Mouse (Mus musculus) 416B (cell line): Measurements from ENCODE around the gene Cyp11a1.

ENCODE experiments used
- DNase-seq: peaks from one replicate; pipeline ENCODE4 v3.0.0; 2011; ENCODE audit warnings: low read depth

The Cyp11a1 gene

DNA sequence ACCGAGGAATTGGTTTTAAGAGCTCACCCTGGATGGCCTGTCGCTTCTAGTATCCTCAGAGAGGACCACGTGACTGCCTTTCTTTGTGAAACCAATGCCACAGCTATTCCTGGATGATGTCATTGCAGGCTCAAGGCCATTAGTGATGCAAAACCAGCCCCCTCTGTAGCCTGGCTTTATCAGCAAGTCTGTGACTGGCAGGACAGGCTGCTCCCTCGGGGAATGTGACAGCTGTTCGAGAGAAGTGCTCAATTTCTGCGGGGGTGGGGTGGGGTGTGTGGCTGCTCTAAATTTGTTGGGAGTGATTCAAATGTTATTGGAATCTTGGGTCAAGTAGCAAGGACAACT lies 2.8 kb downstream of the Cyp11a1 start:
- DNase-seq = peak; percentile 88

DNA sequence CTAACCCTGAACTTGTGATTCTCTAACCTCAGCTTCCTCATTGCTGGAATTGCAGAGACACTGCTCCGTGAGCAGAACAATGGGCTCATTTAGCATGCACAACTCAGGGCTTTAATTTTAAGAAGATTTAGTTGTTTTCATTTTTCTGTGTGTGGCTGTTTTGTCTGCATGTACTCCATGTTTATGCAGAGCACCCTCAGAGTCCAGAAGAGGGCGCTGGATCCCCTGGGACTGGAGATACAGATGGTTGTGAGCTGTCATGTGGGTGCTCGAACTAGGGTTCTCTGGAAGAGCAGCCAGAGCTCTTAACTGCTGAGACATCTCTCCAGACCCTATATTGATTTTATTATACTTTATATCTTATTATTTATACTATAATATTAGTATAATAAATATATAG lies 3.4 kb downstream of the Cyp11a1 start:
- DNase-seq = peak; percentile 54

DNA sequence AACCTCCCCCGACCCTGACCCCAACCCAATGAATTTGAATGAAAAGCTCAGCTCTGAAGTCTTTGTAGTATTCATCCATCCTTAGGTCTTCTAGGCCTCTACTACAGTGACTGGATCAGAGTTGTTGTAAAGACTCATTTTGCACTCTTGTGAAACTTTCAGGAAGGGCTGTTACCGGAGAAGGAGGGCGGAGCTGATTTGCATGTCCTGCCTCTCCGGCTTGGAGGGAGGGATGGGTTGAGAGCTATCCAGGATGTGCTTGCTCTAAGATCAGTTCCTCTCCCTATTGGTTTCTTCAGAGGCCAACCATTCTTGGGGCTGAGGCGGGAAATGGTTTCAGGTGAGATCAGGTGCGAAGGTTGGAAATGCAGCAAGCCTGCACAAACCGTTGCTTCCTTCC lies 4.8 kb downstream of the Cyp11a1 start:
- peak; percentile 89 for DNase-seq

DNA sequence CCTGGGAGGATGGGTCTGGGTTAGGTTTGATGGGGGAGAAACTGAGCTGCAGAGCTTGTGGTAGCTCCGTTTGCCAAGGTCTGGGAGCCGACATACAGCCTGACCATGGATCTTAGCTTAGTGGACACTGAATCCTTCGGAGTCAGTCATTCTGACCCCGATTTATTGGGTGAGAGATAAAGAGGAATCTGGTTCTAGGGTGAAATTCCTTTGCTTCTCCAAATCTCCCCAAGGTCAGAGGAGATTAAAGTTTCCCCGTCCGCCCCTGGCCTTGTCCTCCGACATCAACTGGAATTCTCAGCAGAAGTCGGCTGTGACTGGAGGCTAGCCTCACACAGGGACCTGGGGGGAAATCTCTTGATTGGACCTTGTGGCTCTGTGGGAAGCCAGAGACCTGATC lies 5.3 kb downstream of the Cyp11a1 start:
- no peak for DNase-seq

DNA sequence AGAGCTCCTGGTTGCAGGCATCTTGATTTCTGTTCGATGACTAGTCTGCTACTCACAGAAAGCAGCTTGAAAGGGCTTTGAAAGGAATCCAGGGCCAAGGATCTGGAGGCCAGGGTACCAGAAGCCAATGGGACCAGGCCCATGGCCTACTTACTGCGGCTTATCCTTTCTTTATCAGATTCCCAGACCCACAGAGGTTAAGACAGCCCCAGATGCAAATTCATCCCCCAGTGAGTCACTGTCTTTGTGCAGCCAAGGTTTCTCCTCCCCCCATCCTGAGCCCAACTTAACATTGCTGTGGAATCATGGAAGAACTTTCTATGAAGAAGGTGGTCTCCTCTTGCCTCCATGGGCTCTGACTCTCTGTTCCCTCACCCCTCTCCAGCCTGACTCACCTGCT lies 6.3 kb downstream of the Cyp11a1 start:
- peak; percentile 46 for DNase-seq

DNA sequence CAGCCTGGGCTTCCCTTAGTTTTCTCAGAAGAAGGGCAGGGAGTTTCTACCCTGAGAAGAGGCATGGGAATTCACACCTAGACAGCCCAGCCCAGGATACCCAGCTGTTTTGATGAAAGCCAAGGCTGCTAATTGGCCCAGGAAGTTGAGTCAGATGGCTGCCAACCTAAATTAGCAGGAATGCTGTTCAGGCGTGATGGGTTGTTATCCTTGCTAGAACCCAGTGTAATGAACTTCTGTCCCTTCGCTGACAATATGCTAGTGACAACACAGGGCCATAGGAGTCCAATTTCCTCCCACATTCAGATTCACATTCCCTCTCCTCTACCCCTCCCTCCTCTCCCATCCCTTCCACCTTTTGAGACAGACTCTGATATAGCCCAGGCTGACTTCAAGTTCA lies 6.7 kb downstream of the Cyp11a1 start:
- no peak for DNase-seq

DNA sequence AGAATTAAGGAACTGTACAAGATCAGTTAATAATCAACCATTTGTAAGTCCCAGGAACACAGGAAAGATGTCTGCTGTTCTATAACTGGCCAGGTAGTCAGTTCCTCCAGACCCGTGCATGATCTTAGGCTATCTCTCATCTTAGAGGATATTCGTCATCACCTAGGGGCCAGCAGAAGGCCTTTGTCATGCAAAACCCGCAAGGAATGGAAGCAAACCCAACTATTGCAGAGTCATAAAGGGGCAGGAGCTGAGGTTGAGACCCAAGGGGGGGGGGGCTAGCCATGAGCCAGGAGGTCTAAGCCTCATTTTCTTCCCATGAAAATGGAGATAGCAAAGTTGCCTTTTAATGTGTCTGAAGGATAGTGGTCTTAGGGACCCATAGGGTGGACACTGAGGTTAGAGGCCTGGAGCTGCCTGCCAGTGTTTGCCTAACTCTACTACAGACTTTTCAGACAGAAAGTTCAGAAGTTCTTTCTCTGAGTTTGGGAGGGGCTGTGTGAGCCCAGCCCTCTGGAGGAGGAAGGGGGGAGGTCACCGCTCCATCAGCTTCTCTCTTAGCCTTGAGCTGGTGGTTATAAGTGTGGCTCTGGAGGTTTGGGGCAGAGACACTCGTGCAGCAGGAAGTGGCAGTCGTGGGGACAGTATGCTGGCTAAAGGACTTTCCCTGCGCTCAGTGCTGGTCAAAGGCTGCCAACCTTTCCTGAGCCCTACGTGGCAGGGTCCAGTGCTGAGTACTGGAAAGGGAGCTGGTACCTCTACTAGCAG lies 8.4 kb downstream of the Cyp11a1 start:
- DNase-seq = peak; percentile 94

DNA sequence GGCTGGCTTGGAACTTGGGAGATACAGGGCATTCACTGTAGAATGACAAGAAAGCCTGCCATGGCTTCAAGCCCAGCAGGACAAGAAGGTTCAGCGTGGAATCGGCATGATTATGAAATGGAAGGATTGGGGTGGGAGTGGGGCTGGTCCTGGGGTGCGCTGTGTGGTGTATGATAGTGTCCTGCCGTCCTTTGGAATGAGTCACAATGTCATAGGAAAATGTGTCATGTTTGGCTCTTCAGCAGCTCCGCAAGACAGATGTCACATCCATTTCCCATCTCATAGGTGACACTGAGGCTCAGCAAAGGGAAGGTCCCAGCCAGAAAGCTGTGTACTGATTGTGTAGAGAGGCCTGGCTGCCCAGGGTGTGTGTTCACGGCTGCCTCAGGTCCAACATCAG lies 9.6 kb downstream of the Cyp11a1 start:
- DNase-seq = peak; percentile 52

DNA sequence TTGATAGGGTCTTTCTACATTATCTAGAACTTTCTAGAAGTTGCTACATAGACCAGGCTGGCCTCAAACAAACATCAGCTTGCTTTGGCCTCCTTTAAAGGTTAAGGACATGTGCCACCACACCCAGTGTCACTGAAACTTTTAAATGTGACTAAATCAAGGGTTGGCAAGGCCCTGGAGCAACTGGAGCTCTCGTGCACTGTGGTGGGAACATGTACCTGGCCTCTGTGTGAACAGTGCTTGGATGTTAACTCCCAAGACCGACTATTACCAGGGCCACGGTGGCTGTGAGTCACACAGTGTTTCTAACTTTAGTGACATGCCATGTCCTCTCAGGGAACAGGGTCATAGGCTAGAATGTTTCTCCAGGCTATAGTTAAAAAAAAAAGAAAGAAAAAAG lies 10.8 kb downstream of the Cyp11a1 start:
- DNase-seq = no peak

DNA sequence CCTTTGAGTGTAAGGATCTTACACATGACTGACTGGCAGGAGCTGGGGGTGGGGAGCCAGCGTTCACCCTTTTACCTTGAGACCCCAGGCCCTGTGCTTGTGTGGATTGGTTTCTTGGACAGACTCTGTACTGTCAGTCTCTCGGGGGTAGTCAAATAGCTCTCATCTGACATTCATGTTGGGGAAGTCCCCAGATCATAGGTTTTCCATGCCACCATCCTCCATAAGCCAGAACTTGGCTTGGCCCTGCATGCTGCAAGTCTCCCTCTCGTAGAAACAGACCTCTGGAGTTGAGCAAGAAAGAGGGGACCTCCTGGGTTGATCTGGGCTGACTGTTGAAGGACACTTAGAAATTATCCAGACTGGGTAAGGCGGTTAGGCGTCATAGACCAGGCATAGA lies 12.2 kb downstream of the Cyp11a1 start:
- DNase-seq = no peak

DNA sequence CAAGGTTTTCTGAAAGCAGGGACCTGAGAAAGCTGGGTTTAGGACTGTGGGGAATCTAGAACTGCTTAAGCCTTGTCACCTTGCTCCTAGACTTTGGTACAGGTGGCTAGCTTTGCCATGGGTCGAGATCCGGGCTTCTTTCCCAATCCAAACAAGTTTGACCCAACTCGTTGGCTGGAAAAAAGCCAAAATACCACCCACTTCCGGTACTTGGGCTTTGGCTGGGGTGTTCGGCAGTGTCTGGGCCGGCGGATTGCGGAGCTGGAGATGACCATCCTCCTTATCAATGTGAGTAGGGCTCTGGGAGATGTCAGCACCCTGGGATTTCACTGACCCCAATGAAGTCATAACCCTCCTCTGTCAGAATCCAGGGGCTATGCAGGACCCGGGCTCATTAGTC lies 19.8 kb downstream of the Cyp11a1 start:
- DNase-seq = no peak

DNA sequence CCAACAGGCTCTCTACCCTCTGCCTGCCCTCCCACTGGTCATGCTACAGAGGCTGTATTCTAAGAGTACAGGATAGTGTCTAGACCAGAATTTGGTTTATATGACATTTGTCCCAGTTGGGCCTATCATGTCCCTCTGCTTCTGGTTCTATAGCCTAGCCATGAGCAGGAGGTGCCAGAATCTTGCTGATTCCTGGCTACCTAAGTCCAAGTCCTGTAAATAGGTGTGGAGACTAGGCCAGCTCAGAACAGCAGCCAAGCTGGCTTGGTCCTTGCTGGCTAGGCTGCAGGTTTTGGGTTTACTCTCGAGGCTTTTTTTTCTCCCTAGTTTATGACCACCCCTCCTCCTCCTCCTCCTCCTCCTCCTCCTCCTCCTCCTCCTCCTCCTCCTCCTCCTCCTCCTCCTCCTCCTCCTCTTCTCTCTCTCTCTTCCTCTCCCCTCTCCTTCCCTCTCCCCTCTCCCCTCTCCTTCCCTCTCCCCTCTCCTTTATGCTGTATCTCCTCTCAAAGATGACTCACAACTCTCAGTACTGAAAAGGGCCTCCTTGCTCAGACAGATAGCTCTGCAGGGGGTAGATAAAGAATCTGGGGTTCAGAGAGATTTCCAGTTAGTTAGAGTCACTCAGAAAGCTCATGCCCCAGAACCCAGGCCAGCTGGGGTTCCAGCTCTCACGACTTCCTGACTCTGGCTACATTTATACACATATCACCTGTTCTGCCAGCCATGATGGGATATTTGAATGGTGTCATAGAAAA lies 21.4 kb downstream of the Cyp11a1 start:
- peak; percentile 56 for DNase-seq

DNA sequence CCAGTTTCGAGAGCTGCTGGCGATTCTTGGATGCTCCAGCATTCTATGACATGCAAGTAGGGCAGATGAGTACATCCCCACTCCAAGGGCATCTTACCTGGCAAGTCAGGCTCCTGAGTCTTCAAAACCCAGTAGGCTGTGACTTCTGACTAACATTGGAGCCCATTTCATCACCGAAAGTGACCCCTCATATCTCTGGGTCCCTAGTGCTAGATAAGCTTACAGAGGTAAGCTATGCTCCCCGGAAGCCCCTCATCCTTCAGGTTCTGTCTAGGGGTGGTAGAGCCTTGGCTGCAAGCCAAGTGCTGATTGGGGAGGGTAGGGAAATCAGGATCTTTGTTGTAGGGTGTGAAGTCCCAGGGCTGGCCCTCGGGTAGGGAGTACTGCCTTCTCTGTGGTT lies 22.6 kb downstream of the Cyp11a1 start:
- no peak for DNase-seq

DNA sequence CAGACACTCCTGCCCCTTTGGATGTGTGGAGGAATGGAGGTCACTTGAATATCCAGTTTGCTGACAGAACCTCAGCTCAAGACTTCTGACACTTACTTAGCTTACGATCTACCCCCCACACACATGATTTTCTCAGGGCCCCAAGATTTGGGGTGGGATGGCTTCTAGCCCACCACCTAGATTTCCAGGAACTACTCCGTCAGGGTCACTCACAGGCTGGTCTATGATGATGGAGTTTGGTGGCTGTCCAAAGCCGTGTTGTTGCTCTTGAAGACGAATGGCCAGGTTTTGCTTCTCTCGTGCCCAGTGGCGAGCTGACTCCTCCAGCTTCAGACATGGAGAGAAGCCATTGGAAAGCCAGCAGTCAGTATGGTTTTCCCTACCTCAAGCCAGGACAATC lies 23.4 kb downstream of the Cyp11a1 start:
- DNase-seq = no peak

DNA sequence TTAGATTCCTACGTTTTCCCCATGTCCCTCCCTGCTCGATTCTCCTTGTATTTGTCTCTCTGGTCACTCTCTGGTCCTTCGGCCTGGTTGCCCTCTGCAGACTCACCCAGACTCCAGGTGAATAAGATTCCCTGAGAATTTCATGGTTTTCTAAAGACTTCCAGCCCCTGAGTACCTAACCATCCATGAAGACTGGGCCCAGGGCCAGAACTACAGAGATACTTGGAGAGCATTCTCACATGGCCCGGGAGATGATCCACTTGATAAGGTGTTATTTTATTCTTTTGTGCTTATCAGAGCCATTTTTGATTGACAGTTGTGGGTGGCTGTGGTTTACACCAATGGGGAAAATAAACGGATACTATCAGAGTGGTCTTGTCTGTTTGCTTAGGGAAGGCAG lies 25.7 kb downstream of the Cyp11a1 start:
- no peak for DNase-seq

DNA sequence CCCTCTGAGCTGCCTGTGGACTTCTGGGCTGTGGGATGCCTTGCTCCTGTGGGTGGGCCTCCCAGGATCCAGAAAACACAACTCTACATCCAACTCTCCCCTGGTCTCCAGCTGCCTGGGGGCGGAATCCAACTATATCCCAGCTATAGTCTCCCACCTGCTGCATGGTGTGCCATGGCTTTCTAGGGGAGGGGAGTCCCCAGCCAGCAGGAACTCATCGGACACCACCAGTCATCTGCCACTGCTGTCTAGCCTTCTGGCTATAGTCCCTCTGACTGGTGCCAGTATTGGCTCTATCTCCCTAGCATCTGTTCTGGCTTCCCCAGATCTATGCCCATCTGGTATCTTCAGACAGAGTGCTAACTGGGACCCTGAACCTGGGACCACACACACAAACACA lies 29.3 kb downstream of the Cyp11a1 start:
- no peak for DNase-seq

DNA sequence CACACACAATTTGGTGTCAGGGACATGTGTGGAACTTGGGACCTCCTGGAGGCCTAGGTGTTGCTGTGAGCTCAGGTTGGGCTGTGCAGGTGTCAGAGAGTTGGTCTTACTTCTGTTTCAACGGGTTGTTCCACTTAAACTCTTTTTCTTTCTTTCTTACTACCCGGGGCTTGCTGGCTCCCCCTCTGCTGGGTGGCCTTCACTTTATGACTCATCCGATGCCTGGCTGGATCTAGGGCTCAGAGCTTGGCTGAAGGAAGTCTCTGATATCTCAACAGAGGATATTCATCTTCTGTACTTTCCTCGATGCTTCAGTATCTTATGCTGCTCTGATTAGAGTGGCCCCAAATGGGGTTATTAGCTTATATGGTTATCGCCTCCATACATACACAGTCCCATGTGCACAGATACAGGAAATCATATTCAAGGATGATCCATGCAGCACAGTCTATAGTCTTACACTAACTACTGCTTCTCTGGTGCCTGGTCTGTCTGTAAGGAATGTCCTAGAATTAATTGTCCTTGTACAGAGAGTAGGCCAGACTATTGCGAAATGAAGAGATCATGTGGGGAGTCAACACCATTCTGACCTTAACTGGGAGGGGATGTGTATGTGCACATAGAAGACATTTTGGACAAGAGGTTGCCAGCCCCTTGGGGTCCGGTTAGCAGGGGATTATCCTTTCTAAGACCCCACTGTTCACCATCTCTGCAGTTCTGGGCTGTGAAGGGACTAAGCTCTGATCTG lies 29.9 kb downstream of the Cyp11a1 start:
- DNase-seq = peak; percentile 58

DNA sequence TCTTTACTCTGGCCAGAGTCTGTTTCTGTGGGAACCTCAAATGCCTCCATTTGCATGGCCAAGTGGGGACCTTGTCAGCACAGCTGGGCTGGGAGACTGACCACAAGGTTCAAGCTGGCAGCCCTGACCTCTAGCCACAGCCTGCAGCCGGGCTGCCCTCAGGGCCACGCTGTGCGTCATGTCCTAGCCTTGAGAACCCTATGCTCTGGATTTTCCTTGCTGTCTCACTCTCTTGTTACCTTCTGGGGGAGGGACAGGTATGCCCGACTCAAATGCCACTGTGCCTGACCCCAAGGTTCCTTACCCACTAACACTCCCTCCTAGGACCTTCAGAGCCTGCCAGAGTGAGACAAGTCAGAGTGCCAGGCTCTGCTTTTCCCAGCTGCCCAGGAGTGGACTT lies 30.8 kb downstream of the Cyp11a1 start:
- DNase-seq = peak; percentile 58

DNA sequence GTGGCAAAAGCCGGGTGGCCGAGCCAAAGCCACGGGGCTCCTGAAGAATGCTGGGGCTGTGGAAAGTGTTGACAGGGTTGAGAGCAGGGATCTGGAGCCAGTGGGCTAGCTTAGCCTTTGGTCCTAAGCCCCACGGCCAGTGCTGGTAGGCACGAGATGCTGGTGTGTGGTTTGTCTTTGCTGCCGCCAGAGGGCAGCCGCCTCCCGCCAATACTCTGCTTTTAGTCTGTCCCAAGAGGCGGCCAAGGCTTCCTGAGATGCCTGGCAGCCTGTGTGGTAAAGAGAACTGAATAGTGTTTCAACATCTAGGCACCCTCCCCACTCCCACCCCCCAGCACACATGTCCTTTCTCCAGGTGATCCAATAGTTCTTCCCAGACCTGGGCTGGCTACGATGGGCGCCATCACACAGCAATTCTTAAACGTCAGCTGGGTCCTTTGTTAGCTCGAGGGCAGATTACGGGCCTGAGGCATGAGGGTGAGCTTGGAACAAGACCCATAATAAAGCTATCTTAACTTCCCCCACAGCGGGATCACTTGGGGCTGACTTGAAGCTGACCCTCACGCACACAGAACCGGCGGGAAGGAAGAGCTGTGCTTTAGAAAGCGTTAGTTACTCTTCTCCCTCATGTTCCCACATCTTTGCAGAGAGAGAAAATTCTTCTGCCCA lies 32.4 kb downstream of the Cyp11a1 start:
- DNase-seq = peak; percentile 76

DNA sequence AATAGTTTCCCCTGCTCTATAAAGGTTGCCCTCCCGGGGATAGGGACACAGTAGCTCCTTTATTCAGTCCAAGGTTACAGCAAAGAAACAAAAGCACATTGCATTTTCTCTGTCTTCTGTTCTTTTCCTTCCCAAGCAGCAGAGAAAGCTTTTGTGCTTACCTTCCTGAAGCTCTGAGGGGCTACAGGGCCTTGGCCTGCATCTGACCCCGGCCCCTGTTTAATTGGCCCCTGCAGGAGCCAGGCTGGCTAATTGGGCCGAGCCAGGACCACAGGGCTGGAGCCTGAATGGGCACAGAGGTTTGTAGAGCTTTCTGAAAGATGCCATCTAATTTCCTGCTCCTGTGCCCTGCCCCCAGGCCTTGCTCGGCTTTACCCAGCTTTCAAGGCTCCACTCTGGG lies 34.8 kb downstream of the Cyp11a1 start:
- DNase-seq = no peak

DNA sequence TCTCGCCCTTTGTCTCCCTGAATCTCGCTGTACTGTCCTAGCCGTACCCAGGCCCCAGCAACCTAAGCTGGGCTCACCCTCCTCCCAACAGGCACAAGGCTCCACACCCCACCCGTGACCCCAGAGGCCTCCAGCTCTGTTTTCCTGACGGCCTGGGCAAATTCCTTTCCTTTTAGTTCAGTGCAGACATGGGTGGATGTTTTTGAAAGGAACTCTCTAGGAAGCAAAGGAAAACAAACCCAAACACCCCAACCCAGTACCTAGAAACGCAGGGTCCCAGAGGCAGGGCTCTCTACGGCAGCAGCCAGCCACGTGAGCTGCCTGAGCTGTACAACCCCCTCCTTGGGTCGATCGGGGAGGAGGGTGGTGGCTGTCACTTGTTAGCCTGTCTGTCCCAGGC lies 36.2 kb downstream of the Cyp11a1 start:
- no peak for DNase-seq

DNA sequence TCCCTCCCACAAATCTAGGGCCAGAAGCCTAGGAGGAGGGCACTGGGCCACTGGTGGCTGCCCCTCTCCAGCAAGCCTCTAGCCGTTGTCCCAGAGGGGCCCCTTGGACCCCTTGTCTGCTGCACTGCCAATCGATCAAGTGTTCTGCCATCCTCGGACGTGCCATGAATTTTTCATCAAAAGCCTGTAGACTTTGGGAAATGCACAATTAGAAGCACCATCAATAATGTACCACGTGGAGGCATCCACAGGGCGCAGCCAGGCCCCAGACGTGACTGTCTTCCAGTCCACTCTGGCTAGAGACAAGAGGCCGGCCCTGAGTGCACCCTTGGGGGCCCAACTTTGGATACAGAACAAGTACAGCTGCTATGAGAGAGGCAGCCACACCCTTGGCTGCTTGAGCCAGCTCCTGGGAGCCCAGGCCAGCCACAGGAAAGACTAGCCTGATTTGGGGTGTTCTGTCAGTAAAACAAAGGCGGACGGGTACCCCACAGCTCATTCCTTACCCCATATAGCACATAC lies 37.3 kb downstream of the Cyp11a1 start:
- no peak for DNase-seq
